Mouse (Mus musculus) limb, embryonic 14.5 days (tissue): ENCODE results near the gene Cyp4x1. TPM values are rescaled to one million over a fixed set of nuclear protein-coding genes. Genes with fewer than 3 reads are reported as not detected.

Experiments
- ATAC-seq: fragments of 200-750 bp; cut with Nextera tagmentation; 2 replicates; pipeline ENCODE4 v1.8.0; 2017; ENCODE audit warnings: low read depth, moderate number of reproducible peaks, moderate TSS enrichment; ENCODE audit not compliant: low FRiP score
- DNase-seq: peaks from one replicate; pipeline ENCODE4 v3.0.0-alpha.2; 2015; ENCODE audit warnings: low spot score
- H3K27ac ChIP-seq: fragments of 300-500 bp; sonication (generic); replicated peaks from 2 replicates; pipeline ENCODE4 v1.5.1; 2014; ENCODE audit warnings: low read depth, mild to moderate bottlenecking, low read length, moderate library complexity, mixed read lengths
- H3K27me3 ChIP-seq: fragments of 300-500 bp; sonication (generic); 2 replicates; pipeline ENCODE4 v1.6.1; 2014; ENCODE audit warnings: low read length, mixed read lengths; ENCODE audit not compliant: control insufficient read depth, insufficient read depth
- H3K36me3 ChIP-seq: fragments of 300-500 bp; sonication (generic); 2 replicates; pipeline ENCODE4 v1.6.1; 2014; ENCODE audit warnings: mild to moderate bottlenecking, low read length, moderate library complexity, mixed read lengths; ENCODE audit not compliant: control insufficient read depth, insufficient read depth
- H3K4me1 ChIP-seq: fragments of 300-500 bp; sonication (generic); 2 replicates; pipeline ENCODE4 v1.6.1; 2014; ENCODE audit warnings: antibody characterized with exemption, low read length, mixed read lengths; ENCODE audit not compliant: control insufficient read depth, insufficient read depth
- H3K4me2 ChIP-seq: fragments of 300-500 bp; sonication (generic); replicated peaks from 2 replicates; pipeline ENCODE4 v1.6.1; 2014; ENCODE audit warnings: low read depth, mild to moderate bottlenecking, low read length, moderate library complexity; ENCODE audit not compliant: severe bottlenecking
- H3K4me3 ChIP-seq: fragments of 300-500 bp; sonication (generic); replicated peaks from 2 replicates; pipeline ENCODE4 v1.5.1; 2014; ENCODE audit warnings: low read length
- H3K9ac ChIP-seq: fragments of 300-500 bp; sonication (generic); 2 replicates; pipeline ENCODE4 v1.6.1; 2014; ENCODE audit warnings: mild to moderate bottlenecking, low read depth, low read length, moderate library complexity; ENCODE audit not compliant: severe bottlenecking
- H3K9me3 ChIP-seq: fragments of 300-500 bp; sonication (generic); 2 replicates; pipeline ENCODE4 v1.6.1; 2016; ENCODE audit warnings: low read length; ENCODE audit not compliant: control insufficient read depth
- POLR2A ChIP-seq: fragments of 200-500 bp; IDR thresholded peaks from 2 replicates; pipeline ENCODE4 v1.8.0; 2012; ENCODE audit warnings: inconsistent platforms, mild to moderate bottlenecking, moderate library complexity, borderline replicate concordance; ENCODE audit not compliant: insufficient read depth, insufficient read length; ENCODE audit errors: extremely low read depth
- WGBS: fragments of 180-500 bp; shearing (Covaris S2); extraction: QIAGEN DNeasy Blood & Tissue Kit; methylation state at CpG from one replicate; pipeline ENCODE4 v1.1.7; 2014; 5-methylcytosine and 5-hydroxymethylcytosine counted together
- polyA plus RNA-seq, 2 experiments: library from polyadenylated mRNA; depleted of rRNA in 1 of 2; stranded (reverse) in 1 of 2; unstranded in 1 of 2; fragments of >200 nt; fragmentation: Nextera tagmentation in 1 of 2; extraction: Ambion mirVana in 1 of 2; gene quantifications; 2 replicates each; pipeline versions ENCODE4 v1.2.1 to v1.2.3; 2012 to 2014

The Cyp4x1 gene
- polyA plus RNA-seq, 2 experiments = 0.03 TPM; not detected in 1

GRCm38 (mm10) chr4:115083031-115083430 lies 51.0 kb downstream of the Cyp4x1 start:
- no peak for ATAC-seq
- WGBS = 79% methylated on average over 3 of the region's 3 CpGs

GRCm38 (mm10) chr4:115079821-115080349 lies 54.2 kb downstream of the Cyp4x1 start:
- DNase-seq = no peak
- no peaks in the 10 kb centered on the region for H3K9me3 ChIP-seq
- no peak overlapping the region for H3K4me3 ChIP-seq
- 25% methylated on average over 5 of the region's 5 CpGs for WGBS
- no peak overlapping the region for H3K4me2 ChIP-seq
- no peak for ATAC-seq
- no peak overlapping the region for H3K27ac ChIP-seq
- H3K27me3 ChIP-seq = no peaks in the 10 kb centered on the region
- no peaks in the 10 kb centered on the region for H3K36me3 ChIP-seq
- no peaks in the 10 kb centered on the region for H3K4me1 ChIP-seq
- TF ChIP-seq POLR2A = no peak
- H3K9ac ChIP-seq = no peak overlapping the region

More at GRCm38 (mm10) chr4:115083031-115083430, 51.0 kb downstream of the Cyp4x1 start:
- Histone ChIP-seq H3K27ac (no peak overlapping the region), H3K36me3 (no peaks in the 10 kb centered on the region), H3K4me3 (no peak overlapping the region), H3K4me1 (no peaks in the 10 kb centered on the region), H3K9ac (no peak overlapping the region), H3K4me2 (no peak overlapping the region), H3K27me3 (0 out of 2 replicates have a peak, but pooled peaks cover 2% of the 10 kb centered on the region), H3K9me3 (no peaks in the 10 kb centered on the region)
- no peak for TF ChIP-seq POLR2A
- DNase-seq = no peak

- H3K4me3 ChIP-seq = no peak overlapping the region
- H3K36me3 ChIP-seq = no peaks in the 10 kb centered on the region
- no peak overlapping the region for H3K9ac ChIP-seq
- no peaks in the 10 kb centered on the region for H3K9me3 ChIP-seq
- H3K4me2 ChIP-seq = no peak overlapping the region
- TF ChIP-seq POLR2A = no peak
- DNase-seq (no peak), ATAC-seq (no peak)
- WGBS = 30% methylated on average over 10 of the region's 10 CpGs
- H3K4me1 ChIP-seq = no peaks in the 10 kb centered on the region
- H3K27ac ChIP-seq = no peak overlapping the region
- no peaks in the 10 kb centered on the region for H3K27me3 ChIP-seq
Observed at GRCm38 (mm10) chr4:115078892-115079820, 54.9 kb downstream of the Cyp4x1 start.

- no peak overlapping the region for H3K4me3 ChIP-seq
- no peaks in the 10 kb centered on the region for H3K27me3 ChIP-seq
- ATAC-seq (no peak), DNase-seq (no peak)
- H3K4me1 ChIP-seq = no peaks in the 10 kb centered on the region
- no peak overlapping the region for H3K27ac ChIP-seq
- no peak for TF ChIP-seq POLR2A
- H3K4me2 ChIP-seq = no peak overlapping the region
- no peaks in the 10 kb centered on the region for H3K36me3 ChIP-seq
- 44% methylated on average over 3 of the region's 3 CpGs for WGBS
- H3K9me3 ChIP-seq = no peaks in the 10 kb centered on the region
- H3K9ac ChIP-seq = no peak overlapping the region
Observed at GRCm38 (mm10) chr4:115075204-115075915, 58.7 kb downstream of the Cyp4x1 start.

GRCm38 (mm10) chr4:115074789-115075188 lies 59.3 kb downstream of the Cyp4x1 start:
- Histone ChIP-seq H3K36me3 (no peaks in the 10 kb centered on the region), H3K9ac (no peak overlapping the region), H3K4me2 (no peak overlapping the region), H3K27ac (no peak overlapping the region), H3K4me3 (no peak overlapping the region), H3K4me1 (no peaks in the 10 kb centered on the region), H3K9me3 (no peaks in the 10 kb centered on the region), H3K27me3 (no peaks in the 10 kb centered on the region)
- WGBS = 83% methylated on average over 1 of the region's 1 CpGs
- no peak for DNase-seq
- ATAC-seq = no peak
- TF ChIP-seq POLR2A = no peak
